Mouse (Mus musculus) thymus, adult 2 months (tissue): ENCODE results near the gene Zcchc2.

Experiments used
- CTCF ChIP-seq: fragments of 200-500 bp; IDR thresholded peaks from 2 replicates; pipeline ENCODE4 v1.5.1; 2012; ENCODE audit warnings: mild to moderate bottlenecking, control low read depth, low read length, moderate library complexity, borderline replicate concordance; ENCODE audit not compliant: control insufficient read depth, poor library complexity, insufficient read depth; ENCODE audit errors: extremely low read depth
- POLR2A ChIP-seq: fragments of 200-500 bp; IDR thresholded peaks from 2 replicates; pipeline ENCODE4 v1.6.1; 2012; ENCODE audit warnings: mild to moderate bottlenecking, low read length, control low read depth, moderate library complexity; ENCODE audit not compliant: control insufficient read depth, poor library complexity, insufficient read depth; ENCODE audit errors: extremely low read depth

DNA sequence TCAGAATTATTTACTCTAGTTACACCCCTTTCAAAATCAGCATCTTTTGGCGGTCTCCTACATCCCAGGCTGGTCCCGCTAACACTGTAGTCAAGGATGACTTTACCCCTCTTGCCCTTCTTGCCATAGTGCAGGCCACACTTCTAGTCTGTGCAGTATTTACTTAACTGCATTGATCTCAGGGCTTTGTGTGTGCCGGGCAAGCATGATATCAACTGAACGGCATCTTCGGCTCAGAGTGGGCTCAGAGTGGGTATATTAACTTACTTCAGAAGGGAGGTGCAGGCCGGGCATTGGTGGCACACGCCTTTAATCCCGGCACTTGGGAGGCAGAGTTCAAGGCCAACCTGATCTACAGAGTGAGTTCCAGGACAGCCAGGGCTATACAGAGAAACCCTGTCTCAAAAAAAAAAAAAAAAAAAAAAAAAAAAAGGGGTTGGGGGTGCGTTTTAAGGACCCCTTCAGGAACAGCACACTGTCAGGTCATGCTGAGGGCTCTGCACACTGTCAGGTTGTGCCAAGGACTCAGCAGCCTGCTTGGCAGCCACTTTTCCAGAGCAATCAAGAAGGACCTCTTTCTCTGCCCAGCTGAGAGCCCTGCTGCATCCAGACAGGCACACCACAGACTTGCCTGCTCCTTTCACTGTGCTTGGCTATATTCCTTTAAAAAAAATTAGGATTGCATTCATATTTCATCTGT, 72.8 kb downstream of the Zcchc2 start:
- TF ChIP-seq POLR2A: no peak
- no peak for TF ChIP-seq CTCF
